Mouse (Mus musculus) liver, adult 2 months (tissue): ENCODE measurements at regions not wholly inside any gene's neighbourhood (a gene's known extent, or its start where the extent isn't known, plus 50 kb on each side); places are given as distances from the start of the nearest gene placed in this dataset.

Experiments used
- DNase-seq: peaks from one replicate; pipeline ENCODE4 v3.0.0-alpha.2; 2011; ENCODE audit warnings: low read depth, low spot score; ENCODE audit errors: extremely low read depth
- H3K27ac ChIP-seq: fragments of 200-500 bp; replicated peaks from 2 replicates; pipeline ENCODE4 v1.5.1; 2012; ENCODE audit warnings: low read depth, mild to moderate bottlenecking, control low read depth, inconsistent platforms, low read length; ENCODE audit not compliant: insufficient read depth
- H3K27me3 ChIP-seq: fragments of 200-500 bp; 2 replicates; pipeline ENCODE4 v1.6.1; 2012; ENCODE audit warnings: mild to moderate bottlenecking, moderate library complexity, low read length, inconsistent platforms; ENCODE audit not compliant: control insufficient read depth, insufficient read depth
- H3K36me3 ChIP-seq: fragments of 200-500 bp; 2 replicates; pipeline ENCODE4 v1.6.1; 2012; ENCODE audit warnings: low read length, inconsistent platforms; ENCODE audit not compliant: control insufficient read depth, insufficient read depth
- H3K4me1 ChIP-seq: fragments of 200-500 bp; 2 replicates; pipeline ENCODE4 v1.6.1; 2011; ENCODE audit warnings: low read length; ENCODE audit not compliant: control insufficient read depth, insufficient read depth
- H3K4me3 ChIP-seq: fragments of 200-500 bp; 2 replicates; pipeline ENCODE4 v1.5.1; 2011; ENCODE audit warnings: low read depth, mild to moderate bottlenecking, control low read depth, low read length, moderate library complexity; ENCODE audit not compliant: insufficient read depth
- H3K79me2 ChIP-seq: fragments of 200-500 bp; 2 replicates; pipeline ENCODE4 v1.6.1; 2012; ENCODE audit warnings: inconsistent platforms, mild to moderate bottlenecking, low read length, moderate library complexity; ENCODE audit not compliant: control insufficient read depth, insufficient read depth
- H3K9ac ChIP-seq: fragments of 200-500 bp; 2 replicates; pipeline ENCODE4 v1.6.1; 2012; ENCODE audit warnings: low read depth, mild to moderate bottlenecking, control low read depth, inconsistent platforms, low read length
- CTCF ChIP-seq: fragments of 200-500 bp; IDR thresholded peaks from 2 replicates; pipeline ENCODE4 v1.5.1; 2011; ENCODE audit warnings: low read depth, low read length, control low read depth
- POLR2A ChIP-seq: fragments of 200-500 bp; IDR thresholded peaks from 2 replicates; pipeline ENCODE4 v1.6.1; 2011; ENCODE audit warnings: low read length, control low read depth; ENCODE audit not compliant: insufficient read depth; ENCODE audit errors: extremely low read depth
- WGBS: fragments of 180-500 bp; shearing (Covaris S2); methylation state at CpG from one replicate; pipeline ENCODE4 v1.1.7; 2018; 5-methylcytosine and 5-hydroxymethylcytosine counted together

GRCm38 (mm10) chr1:155483693-155484092, 66.5 kb upstream of the Xpr1 start:
- Histone ChIP-seq H3K27me3 (no peaks in the 10 kb centered on the region), H3K9ac (no peak overlapping the region), H3K27ac (no peak overlapping the region), H3K36me3 (no peaks in the 10 kb centered on the region), H3K4me3 (no peak overlapping the region), H3K79me2 (no peaks in the 10 kb centered on the region), H3K4me1 (no peaks in the 10 kb centered on the region)
- WGBS: 68% methylated on average over 7 of the region's 7 CpGs
- TF ChIP-seq CTCF: no peak
- TF ChIP-seq POLR2A: no peak
- peak; percentile 30 for DNase-seq

- Histone ChIP-seq H3K27me3 (peaks cover 3% of the 10 kb centered on the region; the same call in 1 of the 2 replicates), H3K79me2 (no peaks in the 10 kb centered on the region), H3K9ac (no peak overlapping the region), H3K36me3 (no peaks in the 10 kb centered on the region), H3K27ac (no peak overlapping the region), H3K4me1 (no peaks in the 10 kb centered on the region), H3K4me3 (no peak overlapping the region)
- 92% methylated on average over 6 of the region's 6 CpGs for WGBS
- no peak for TF ChIP-seq POLR2A
- DNase-seq: no peak
These were observed 70.1 kb upstream of the Acbd6 start for GRCm38 (mm10) chr1:155487796-155488195.

DNA sequence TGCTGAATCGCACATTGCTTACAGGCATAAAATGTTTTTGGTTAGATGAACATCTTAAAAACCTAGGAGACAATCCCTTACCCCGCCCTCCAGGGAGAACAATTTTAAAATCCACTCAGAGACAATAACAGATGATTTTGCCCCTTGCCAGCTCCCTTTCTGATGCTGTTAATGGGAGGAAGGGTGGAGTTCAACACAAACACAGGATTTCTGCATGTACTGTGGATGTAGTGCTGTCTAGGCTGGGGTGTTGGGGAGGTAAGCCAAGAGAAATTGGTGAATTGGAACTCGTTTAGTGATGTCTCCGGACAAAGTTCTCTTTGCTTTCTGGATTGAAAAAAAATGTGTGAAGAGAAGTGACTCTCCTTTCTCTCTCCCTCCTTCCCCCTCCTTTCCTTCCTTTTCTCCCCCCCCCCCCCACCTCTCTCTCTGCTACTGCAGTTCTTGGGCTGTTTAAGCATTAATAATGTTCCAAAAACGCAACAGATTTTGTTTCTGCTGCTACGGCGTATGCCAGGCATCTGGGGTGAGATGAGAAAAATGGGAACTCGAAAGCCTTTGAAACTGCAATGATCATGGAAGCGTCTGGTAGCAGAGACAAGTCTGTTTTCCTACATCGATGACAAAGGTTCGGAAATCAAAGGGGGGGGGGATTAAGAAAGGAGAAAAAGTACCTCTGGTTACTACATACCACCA, 68.8 kb upstream of the Acbd6 start:
- DNase-seq: no peak
- H3K27ac ChIP-seq: no peak overlapping the region
- H3K9ac ChIP-seq: no peak overlapping the region
- H3K4me1 ChIP-seq: no peaks in the 10 kb centered on the region
- TF ChIP-seq CTCF (no peak), POLR2A (no peak)
- WGBS: 80% methylated on average over 11 of the region's 11 CpGs
- H3K4me3 ChIP-seq: no peak overlapping the region
- H3K79me2 ChIP-seq: no peaks in the 10 kb centered on the region
- no peaks in the 10 kb centered on the region for H3K36me3 ChIP-seq
- peaks cover 3% of the 10 kb centered on the region; the same call in 1 of the 2 replicates for H3K27me3 ChIP-seq

GRCm38 (mm10) chr1:155490131-155490530, 67.8 kb upstream of the Acbd6 start:
- no peak for DNase-seq

GRCm38 (mm10) chr1:155491205-155492026, 66.5 kb upstream of the Acbd6 start:
- H3K9ac ChIP-seq: no peak overlapping the region
- DNase-seq: peak; percentile 18
- no peaks in the 10 kb centered on the region for H3K79me2 ChIP-seq
- no peak overlapping the region for H3K27ac ChIP-seq
- 30% methylated on average over 24 of the region's 24 CpGs for WGBS
- H3K27me3 ChIP-seq: peaks cover 3% of the 10 kb centered on the region; the same call in 1 of the 2 replicates
- TF ChIP-seq CTCF (no peak), POLR2A (no peak)
- no peak overlapping the region for H3K4me3 ChIP-seq
- H3K4me1 ChIP-seq: no peaks in the 10 kb centered on the region
- H3K36me3 ChIP-seq: no peaks in the 10 kb centered on the region

More at GRCm38 (mm10) chr1:155490131-155490530, 67.8 kb upstream of the Acbd6 start:
- no peaks in the 10 kb centered on the region for H3K4me1 ChIP-seq
- peaks cover 3% of the 10 kb centered on the region; the same call in 1 of the 2 replicates for H3K27me3 ChIP-seq
- 78% methylated on average over 7 of the region's 7 CpGs for WGBS
- no peak overlapping the region for H3K27ac ChIP-seq
- H3K9ac ChIP-seq: no peak overlapping the region
- TF ChIP-seq CTCF (no peak), POLR2A (no peak)
- no peaks in the 10 kb centered on the region for H3K36me3 ChIP-seq
- H3K79me2 ChIP-seq: no peaks in the 10 kb centered on the region
- no peak overlapping the region for H3K4me3 ChIP-seq
